Mouse (Mus musculus) stomach, adult 2 months (tissue): ENCODE measurements around the gene Prl. TPM values are rescaled to one million over a fixed set of nuclear protein-coding genes. Genes with fewer than 3 reads are reported as not detected.

Experiments used
- polyA plus RNA-seq: library from polyadenylated mRNA; depleted of rRNA; stranded (reverse); fragments of >200 nt; gene quantifications from 2 replicates; pipeline ENCODE4 v1.2.3, GENCODE M21; 2012; rRNA removed

Gene Prl
- polyA plus RNA-seq, result not detected in 2 replicates

GRCm38 (mm10) chr13:27057270-27057669 lies at the start of gene Prl:
Gene Prl, plus strand, starts transcription at chr13:27057570.

GRCm38 (mm10) chr13:27093890-27094289 lies 36.5 kb downstream of the Prl start, which contains the start of gene Prl3d1:
Gene Prl3d1, plus strand, starts transcription at chr13:27094190.

Other genes with a start within 250 kb of the Prl start
- gene Prl3d1, start 36.6 kb downstream of the Prl start, polyA plus RNA-seq, result not detected in 2 replicates
- not detected in 2 replicates for gene Prl3d2, start 64.1 kb downstream of the Prl start, polyA plus RNA-seq
- not detected in 2 replicates for gene Prl3d3, start 99.2 kb downstream of the Prl start, polyA plus RNA-seq
- gene Prl3c1, start 139.1 kb downstream of the Prl start, polyA plus RNA-seq, result not detected in 2 replicates
- gene Prl3b1, start 184.3 kb downstream of the Prl start, polyA plus RNA-seq, result not detected in 2 replicates
- not detected in 2 replicates for gene Prl3a1, start 201.9 kb downstream of the Prl start, polyA plus RNA-seq